Mouse (Mus musculus): ENCODE measurements around the gene Itih3.
A peak's percentile ranks its signal among the peaks of the same experiment; 100 is the strongest.

Itih3 gene

GRCm38 (mm10) chr14:30861421-30862125 lies 62.0 kb downstream of the Itih3 start:
- peak; percentile 70 for DNase-seq (ENCODE audit: low spot score)

Data from lung, postnatal 25 days (tissue).